Mouse (Mus musculus): ENCODE results near the gene Cnih3. TPM values are rescaled to one million over a fixed set of nuclear protein-coding genes. Genes with fewer than 3 reads are reported as not detected.

Cnih3 gene
- total and polyA plus RNA-seq, 2 experiments from 2014 or later, result 22.5 to 35.7 TPM

DNA sequence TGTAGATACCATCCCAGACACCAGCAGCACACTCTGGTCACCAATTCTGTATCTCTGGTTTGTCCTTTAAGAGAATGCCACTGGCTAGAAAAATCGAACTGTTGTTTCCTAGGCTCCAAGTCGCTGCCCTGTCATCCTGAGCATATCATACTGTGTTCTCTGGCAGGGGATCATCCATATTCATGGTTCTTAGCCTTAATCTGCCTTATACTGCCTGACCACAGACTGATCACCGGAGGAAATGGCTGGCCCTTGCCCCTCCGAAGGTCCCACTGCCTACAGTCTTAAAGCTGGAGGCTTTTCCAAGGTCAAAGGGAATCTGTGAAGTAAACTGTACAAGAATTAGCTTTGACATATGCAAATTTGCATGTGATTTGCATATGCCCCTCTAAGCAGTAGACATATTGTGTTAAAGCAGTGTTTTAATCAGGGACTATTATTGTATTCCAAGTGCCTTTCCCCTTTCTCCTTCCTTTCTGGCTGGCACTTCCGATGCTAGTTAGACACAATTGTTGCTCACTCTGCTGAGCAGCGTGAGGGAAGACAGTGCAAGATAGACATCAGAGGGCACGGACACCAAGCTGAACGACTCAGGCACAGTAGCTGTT is 58.3 kb downstream of the Cnih3 start:
- WGBS, result 16% methylated on average over 8 of the region's 8 CpGs
- no peak overlapping the region for H3K9ac ChIP-seq (replicated peaks; ENCODE audit: low read length, poor library complexity, severe bottlenecking)
- no peak overlapping the region for H3K27ac ChIP-seq (ENCODE audit: low read depth, low read length)
- DNase-seq (ENCODE audit: low spot score), result no peak
- H3K4me2 ChIP-seq (ENCODE audit: low read depth, low read length, poor library complexity, severe bottlenecking), result no peak overlapping the region
- ATAC-seq (ENCODE audit: low FRiP score), result no peak
- no peaks in the 10 kb centered on the region for H3K36me3 ChIP-seq (ENCODE audit: insufficient read depth, low read length)
- H3K9me3 ChIP-seq (ENCODE audit: low read length), result no peaks in the 10 kb centered on the region
- H3K4me1 ChIP-seq (ENCODE audit: insufficient read depth, low read length), result peaks cover 7% of the 10 kb centered on the region; the same call in 1 of the 2 replicates
- no peaks in the 10 kb centered on the region for H3K27me3 ChIP-seq (ENCODE audit: insufficient read depth, low read length)
- no peak overlapping the region for H3K4me3 ChIP-seq (ENCODE audit: low read depth, low read length)
- TF ChIP-seq CTCF (IDR thresholded peaks at IDR 0.05), result no peak

- WGBS, result 79% methylated on average over 2 of the region's 2 CpGs
These were observed 62.6 kb downstream of the Cnih3 start for GRCm38 (mm10) chr1:181414985-181415384.

DNA sequence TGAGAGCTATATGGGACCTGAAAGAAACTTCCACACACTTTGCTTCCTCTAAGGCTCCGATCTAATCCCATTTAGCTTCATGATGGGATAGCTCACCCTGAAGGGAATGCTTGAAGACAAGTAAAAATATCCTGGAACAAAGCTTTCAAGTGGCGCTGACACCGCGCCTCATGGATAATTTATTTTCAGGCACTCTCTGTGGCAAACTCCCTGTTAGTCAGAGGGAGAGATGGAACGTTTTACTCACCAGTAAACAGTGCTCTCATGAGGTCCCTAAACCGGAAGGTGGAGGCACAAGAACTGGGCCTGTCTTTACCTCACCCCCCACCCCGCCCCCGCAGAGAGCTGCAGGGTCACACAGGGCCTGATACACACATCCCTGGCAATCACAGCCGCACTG is 64.4 kb downstream of the Cnih3 start:
- no peak overlapping the region for H3K9ac ChIP-seq (replicated peaks; ENCODE audit: low read length, poor library complexity, severe bottlenecking)
- H3K4me3 ChIP-seq (ENCODE audit: low read depth, low read length), result no peak overlapping the region
- no peak overlapping the region for H3K27ac ChIP-seq (ENCODE audit: low read depth, low read length)
- no peaks in the 10 kb centered on the region for H3K36me3 ChIP-seq (ENCODE audit: insufficient read depth, low read length)
- H3K4me2 ChIP-seq (ENCODE audit: low read depth, low read length, poor library complexity, severe bottlenecking), result no peak overlapping the region
- no peak for DNase-seq (ENCODE audit: low spot score)
- ATAC-seq (ENCODE audit: low FRiP score), result no peak
- no peaks in the 10 kb centered on the region for H3K27me3 ChIP-seq (ENCODE audit: insufficient read depth, low read length)
- H3K4me1 ChIP-seq (ENCODE audit: insufficient read depth, low read length), result peaks cover 11% of the 10 kb centered on the region; the same call in 1 of the 2 replicates
- no peak for TF ChIP-seq CTCF (IDR thresholded peaks at IDR 0.05)
- 72% methylated on average over 9 of the region's 9 CpGs for WGBS
- H3K9me3 ChIP-seq (ENCODE audit: low read length), result no peaks in the 10 kb centered on the region

More at GRCm38 (mm10) chr1:181414985-181415384, 62.6 kb downstream of the Cnih3 start:
- no peaks in the 10 kb centered on the region for H3K9me3 ChIP-seq (ENCODE audit: low read length)
- no peak overlapping the region for H3K27ac ChIP-seq (ENCODE audit: low read depth, low read length)
- H3K9ac ChIP-seq (replicated peaks; ENCODE audit: low read length, poor library complexity, severe bottlenecking), result no peak overlapping the region
- H3K4me1 ChIP-seq (ENCODE audit: insufficient read depth, low read length), result peaks cover 12% of the 10 kb centered on the region; the same call in 1 of the 2 replicates
- no peaks in the 10 kb centered on the region for H3K36me3 ChIP-seq (ENCODE audit: insufficient read depth, low read length)
- no peak overlapping the region for H3K4me2 ChIP-seq (ENCODE audit: low read depth, low read length, poor library complexity, severe bottlenecking)
- no peaks in the 10 kb centered on the region for H3K27me3 ChIP-seq (ENCODE audit: insufficient read depth, low read length)
- H3K4me3 ChIP-seq (ENCODE audit: low read depth, low read length), result no peak overlapping the region
- ATAC-seq (ENCODE audit: low FRiP score) (no peak), DNase-seq (ENCODE audit: low spot score) (no peak)
- TF ChIP-seq CTCF (IDR thresholded peaks at IDR 0.05), result no peak

DNA sequence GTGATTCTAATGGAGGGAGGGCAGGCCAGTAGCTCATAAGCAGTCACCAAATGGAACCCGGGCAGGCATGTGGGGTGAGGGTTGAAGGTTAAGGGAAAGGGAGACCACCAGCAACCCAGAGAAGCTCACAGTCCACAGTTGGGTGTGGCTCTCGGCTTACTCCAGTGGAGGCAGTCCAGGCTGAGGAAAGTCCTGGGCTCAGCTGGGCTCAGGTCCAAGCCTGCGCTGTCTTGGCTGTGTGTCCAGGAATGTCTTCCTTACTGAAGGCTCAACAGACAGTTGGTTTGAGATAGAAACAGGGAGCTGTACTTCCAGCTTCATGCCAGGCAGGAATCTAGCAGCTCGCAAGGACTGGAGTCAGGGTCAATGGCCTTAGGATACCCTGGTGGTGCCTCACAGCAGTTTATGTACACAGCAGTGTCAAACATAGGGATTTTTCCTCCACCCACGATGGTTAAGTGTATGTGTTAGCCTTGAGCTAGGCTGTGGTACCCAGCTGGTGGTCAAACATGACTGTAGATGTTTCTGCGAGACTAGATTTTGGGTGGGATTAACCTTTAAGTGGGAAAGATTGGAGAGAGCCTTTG is 65.6 kb downstream of the Cnih3 start:
- no peak for TF ChIP-seq CTCF (IDR thresholded peaks at IDR 0.05)
- no peak overlapping the region for H3K4me3 ChIP-seq (ENCODE audit: low read depth, low read length)
- H3K9ac ChIP-seq (replicated peaks; ENCODE audit: low read length, poor library complexity, severe bottlenecking), result no peak overlapping the region
- H3K4me2 ChIP-seq (ENCODE audit: low read depth, low read length, poor library complexity, severe bottlenecking), result no peak overlapping the region
- no peaks in the 10 kb centered on the region for H3K9me3 ChIP-seq (ENCODE audit: low read length)
- H3K36me3 ChIP-seq (ENCODE audit: insufficient read depth, low read length), result no peaks in the 10 kb centered on the region
- ATAC-seq (ENCODE audit: low FRiP score), result no peak
- peaks cover 11% of the 10 kb centered on the region; the same call in 1 of the 2 replicates for H3K4me1 ChIP-seq (ENCODE audit: insufficient read depth, low read length)
- DNase-seq (ENCODE audit: low spot score), result peak; percentile 52
- no peak overlapping the region for H3K27ac ChIP-seq (ENCODE audit: low read depth, low read length)
- WGBS, result 68% methylated on average over 6 of the region's 6 CpGs
- H3K27me3 ChIP-seq (ENCODE audit: insufficient read depth, low read length), result no peaks in the 10 kb centered on the region

DNA sequence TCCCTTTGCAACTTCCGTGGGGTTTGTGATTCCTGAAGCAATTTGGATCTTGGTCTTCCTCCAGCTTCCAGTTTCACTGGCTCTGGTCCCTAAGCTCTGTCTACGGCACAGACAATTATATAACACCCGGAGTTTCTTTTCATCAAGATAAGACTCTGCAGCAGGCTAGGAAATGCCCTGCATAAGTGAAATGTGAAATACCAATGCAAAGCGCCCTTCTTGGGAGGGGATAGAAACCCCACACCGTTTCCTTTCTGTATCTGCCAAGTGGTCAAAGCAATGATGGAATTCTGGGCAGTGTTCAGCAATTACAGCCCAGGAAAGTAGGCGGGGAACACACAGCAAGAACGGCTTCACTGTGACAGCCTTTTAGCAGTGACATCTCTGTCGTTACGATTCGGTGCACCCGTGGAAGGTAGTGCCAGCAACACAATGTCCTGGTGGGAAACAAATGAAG is 67.7 kb downstream of the Cnih3 start:
- H3K27me3 ChIP-seq (ENCODE audit: insufficient read depth, low read length), result no peaks in the 10 kb centered on the region
- no peak overlapping the region for H3K9ac ChIP-seq (replicated peaks; ENCODE audit: low read length, poor library complexity, severe bottlenecking)
- H3K4me2 ChIP-seq (ENCODE audit: low read depth, low read length, poor library complexity, severe bottlenecking), result no peak overlapping the region
- peak; percentile 68 for DNase-seq (ENCODE audit: low spot score)
- H3K27ac ChIP-seq (ENCODE audit: low read depth, low read length), result no peak overlapping the region
- no peak for TF ChIP-seq CTCF (IDR thresholded peaks at IDR 0.05)
- no peaks in the 10 kb centered on the region for H3K36me3 ChIP-seq (ENCODE audit: insufficient read depth, low read length)
- peaks cover 11% of the 10 kb centered on the region; the same call in 1 of the 2 replicates for H3K4me1 ChIP-seq (ENCODE audit: insufficient read depth, low read length)
- 14% methylated on average over 11 of the region's 11 CpGs for WGBS
- no peak for ATAC-seq (ENCODE audit: low FRiP score)
- no peak overlapping the region for H3K4me3 ChIP-seq (ENCODE audit: low read depth, low read length)
- H3K9me3 ChIP-seq (ENCODE audit: low read length), result no peaks in the 10 kb centered on the region

GRCm38 (mm10) chr1:181422796-181423195 is 70.4 kb downstream of the Cnih3 start:
- no peak overlapping the region for H3K4me3 ChIP-seq (ENCODE audit: low read depth, low read length)
- no peaks in the 10 kb centered on the region for H3K27me3 ChIP-seq (ENCODE audit: insufficient read depth, low read length)
- H3K9ac ChIP-seq (replicated peaks; ENCODE audit: low read length, poor library complexity, severe bottlenecking), result no peak overlapping the region
- 49% methylated on average over 6 of the region's 6 CpGs for WGBS
- peak; percentile 39 for DNase-seq (ENCODE audit: low spot score)
- H3K27ac ChIP-seq (ENCODE audit: low read depth, low read length), result no peak overlapping the region
- H3K4me1 ChIP-seq (ENCODE audit: insufficient read depth, low read length), result peaks cover 10% of the 10 kb centered on the region; the same call in 1 of the 2 replicates
- ATAC-seq (ENCODE audit: low FRiP score), result no peak
- no peaks in the 10 kb centered on the region for H3K36me3 ChIP-seq (ENCODE audit: insufficient read depth, low read length)
- TF ChIP-seq CTCF (IDR thresholded peaks at IDR 0.05), result no peak
- H3K9me3 ChIP-seq (ENCODE audit: low read length), result no peaks in the 10 kb centered on the region
- H3K4me2 ChIP-seq (ENCODE audit: low read depth, low read length, poor library complexity, severe bottlenecking), result no peak overlapping the region
